Mouse (Mus musculus) thymus, adult 2 months (tissue): Measurements from ENCODE around the gene Erbb3. TPM values are rescaled to one million over a fixed set of nuclear protein-coding genes. Genes with fewer than 3 reads are reported as not detected.
"Not testable (repeated sequence)": the region's sequence is repeated elsewhere in the genome, so short reads cannot be mapped to it uniquely, and the experiment has no call there.

Source experiments
- DNase-seq: peaks from one replicate; pipeline ENCODE4 v3.0.0; 2021
- H3K27ac ChIP-seq: fragments of 200-500 bp; 2 replicates; pipeline ENCODE4 v1.5.1; 2012; ENCODE audit warnings: low read length, control low read depth; ENCODE audit not compliant: control insufficient read depth, insufficient read depth
- H3K27me3 ChIP-seq: fragments of 200-500 bp; 2 replicates; pipeline ENCODE4 v1.6.1; 2012; ENCODE audit warnings: mild to moderate bottlenecking, low read length, moderate library complexity, mixed read lengths; ENCODE audit not compliant: control insufficient read depth, insufficient read depth
- H3K36me3 ChIP-seq: fragments of 200-500 bp; 2 replicates; pipeline ENCODE4 v1.6.1; 2012; ENCODE audit warnings: mild to moderate bottlenecking, low read length, moderate library complexity; ENCODE audit not compliant: control insufficient read depth, insufficient read depth
- H3K4me1 ChIP-seq: fragments of 200-500 bp; replicated peaks from 2 replicates; pipeline ENCODE4 v1.6.1; 2012; ENCODE audit warnings: low read length; ENCODE audit not compliant: control insufficient read depth, insufficient read depth
- H3K4me3 ChIP-seq: fragments of 200-500 bp; 2 replicates; pipeline ENCODE4 v1.5.1; 2012; ENCODE audit warnings: mild to moderate bottlenecking, low read length, control low read depth, moderate library complexity; ENCODE audit not compliant: control insufficient read depth, insufficient read depth
- CTCF ChIP-seq: fragments of 200-500 bp; IDR thresholded peaks from 2 replicates; pipeline ENCODE4 v1.5.1; 2012; ENCODE audit warnings: mild to moderate bottlenecking, control low read depth, low read length, moderate library complexity, borderline replicate concordance; ENCODE audit not compliant: control insufficient read depth, poor library complexity, insufficient read depth; ENCODE audit errors: extremely low read depth
- POLR2A ChIP-seq: fragments of 200-500 bp; IDR thresholded peaks from 2 replicates; pipeline ENCODE4 v1.6.1; 2012; ENCODE audit warnings: mild to moderate bottlenecking, low read length, control low read depth, moderate library complexity; ENCODE audit not compliant: control insufficient read depth, poor library complexity, insufficient read depth; ENCODE audit errors: extremely low read depth
- WGBS: fragments of 180-500 bp; shearing (Covaris S2); methylation state at CpG from one replicate; pipeline ENCODE4 v1.1.7; 2018; 5-methylcytosine and 5-hydroxymethylcytosine counted together
- polyA plus RNA-seq: library from polyadenylated mRNA; depleted of rRNA; stranded (reverse); fragments of >200 nt; gene quantifications from 2 replicates; pipeline ENCODE4 v1.2.3, GENCODE M21; 2012

The Erbb3 gene
- polyA plus RNA-seq, 1 experiment: 2.8 TPM

- H3K36me3 ChIP-seq: peaks cover 14% of the 10 kb centered on the region
- H3K27me3 ChIP-seq: no peaks in the 10 kb centered on the region
- H3K27ac ChIP-seq: no peak overlapping the region
- no peak for DNase-seq
- H3K4me3 ChIP-seq: no peak overlapping the region
- 83% methylated on average over 10 of the region's 10 CpGs for WGBS
- TF ChIP-seq POLR2A: no peak
- no peak for TF ChIP-seq CTCF
- H3K4me1 ChIP-seq: peaks cover 12% of the 10 kb centered on the region
Measured at GRCm38 (mm10) chr10:128627398-128628317, 38.2 kb upstream of the Erbb3 start.

DNA sequence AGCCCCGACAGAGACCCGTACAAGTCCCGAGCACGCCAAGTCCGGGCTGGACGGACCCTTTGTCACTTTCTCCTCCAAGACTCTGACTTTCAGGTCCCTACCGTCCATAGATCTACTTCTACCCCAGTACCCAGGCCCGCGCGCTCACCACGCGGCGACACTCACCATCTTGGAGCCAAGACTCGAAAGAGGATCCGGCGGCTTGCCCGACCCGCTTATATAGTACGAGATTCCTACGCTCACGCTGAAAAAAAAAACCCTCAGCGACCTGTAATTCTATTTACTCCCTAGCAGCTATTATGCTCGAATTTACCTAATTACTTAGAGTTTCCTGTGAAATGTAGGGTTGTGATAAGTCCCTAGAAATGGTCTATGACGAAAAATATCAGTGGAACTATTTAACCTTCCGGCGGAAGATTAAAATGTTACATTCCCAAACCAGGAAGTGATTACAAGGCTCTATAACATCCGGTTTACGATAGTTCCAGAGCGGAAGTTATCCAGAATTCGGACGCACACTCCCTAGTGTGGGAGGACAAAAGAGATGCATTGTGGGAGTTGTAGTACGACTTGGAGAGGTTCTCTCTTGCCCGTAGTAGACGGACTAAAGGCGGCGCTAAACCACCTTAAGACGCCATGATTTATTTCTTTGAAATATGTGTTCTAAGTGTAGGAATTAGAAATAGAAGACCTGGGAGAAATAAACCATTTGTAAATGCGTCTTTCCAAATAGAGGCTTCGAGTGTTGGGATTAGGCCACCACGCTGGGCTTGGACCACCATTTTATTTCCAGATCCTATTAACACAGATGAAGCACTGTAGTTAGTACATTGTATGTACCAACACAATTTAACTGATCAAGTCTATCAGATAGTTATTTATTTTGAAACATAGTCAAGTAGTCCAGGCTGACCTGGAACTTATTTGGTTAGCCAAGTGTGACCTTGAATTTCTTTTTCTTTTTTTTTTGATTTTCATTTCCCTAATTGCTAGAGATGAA is 37.2 kb upstream of the Erbb3 start, which contains the start of gene Rps26:
Gene Rps26 (minus strand): TSS at position 437 of the 1,000 bp plus-strand sequence.
- TF ChIP-seq POLR2A: peak; percentile 92
- TF ChIP-seq CTCF: no peak
- Histone ChIP-seq H3K27ac (no peak within 1 kb of the TSS), H3K4me3 (peak within 1 kb of the TSS; percentile 69), H3K36me3 (peaks cover 14% of the 10 kb centered on the region), H3K4me1 (peaks cover 8% of the 10 kb centered on the region), H3K27me3 (no peaks in the 10 kb centered on the region)
- peak; percentile 86 for DNase-seq
- WGBS: 2% methylated on average over 40 of the region's 40 CpGs

GRCm38 (mm10) chr10:128625287-128625894 is 35.9 kb upstream of the Erbb3 start:
- no peaks in the 10 kb centered on the region for H3K27me3 ChIP-seq
- 43% methylated on average over 7 of the region's 7 CpGs for WGBS
- no peak overlapping the region for H3K27ac ChIP-seq
- no peak for TF ChIP-seq CTCF
- no peak for TF ChIP-seq POLR2A
- peaks cover 14% of the 10 kb centered on the region for H3K36me3 ChIP-seq
- DNase-seq: no peak
- peak overlapping the region; percentile 69 for H3K4me3 ChIP-seq
- H3K4me1 ChIP-seq: peaks cover 6% of the 10 kb centered on the region

DNA sequence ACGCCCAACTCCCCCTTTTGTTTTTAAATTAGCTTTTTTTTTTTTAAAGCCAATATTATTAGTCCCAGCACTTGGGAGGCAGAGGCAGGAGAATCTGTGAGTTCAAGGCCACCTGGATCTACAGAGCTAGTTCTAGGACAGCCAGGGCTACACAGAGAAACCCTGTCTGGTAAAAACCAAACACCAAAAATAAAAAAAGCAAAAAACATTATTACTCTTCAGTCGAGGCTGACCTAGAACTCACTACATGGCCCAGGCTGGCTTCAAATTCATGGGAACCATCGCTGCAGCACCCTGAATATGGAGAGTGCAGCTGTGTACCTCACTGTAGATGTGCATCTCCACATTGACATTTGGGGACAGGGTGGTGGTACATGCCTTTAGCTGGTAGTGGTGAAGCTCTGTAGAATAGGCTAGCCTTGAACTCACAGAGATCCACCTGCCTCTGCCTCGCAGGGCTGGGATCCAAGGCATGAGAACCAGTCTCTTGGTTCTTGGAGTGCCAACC is 33.7 kb upstream of the Erbb3 start:
- H3K4me3 ChIP-seq, H3K27ac ChIP-seq, H3K4me1 ChIP-seq, H3K27me3 ChIP-seq, DNase-seq: not testable (repeated sequence)
- WGBS: 96% methylated on average over 4 of the region's 4 CpGs
- H3K36me3 ChIP-seq: peaks cover 14% of the 10 kb centered on the region

DNA sequence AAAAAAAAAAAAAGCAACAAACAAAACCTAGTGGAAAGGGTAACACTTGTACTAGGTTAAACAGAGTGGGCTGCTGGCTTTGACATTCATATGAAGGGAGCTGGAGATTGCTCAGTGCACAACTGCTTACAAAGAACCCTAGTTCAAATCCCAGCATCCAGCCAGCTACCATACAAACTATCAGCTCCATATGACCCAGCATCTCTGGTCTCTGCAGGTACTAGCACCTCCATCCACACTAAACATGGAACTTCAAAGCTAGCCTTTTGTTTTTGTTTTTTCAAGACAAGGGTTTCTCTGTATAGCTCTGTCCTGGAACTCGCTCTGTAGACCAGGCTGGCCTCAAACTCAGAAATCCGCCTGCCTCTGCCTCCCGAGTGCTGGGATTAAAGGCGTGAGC is 33.2 kb upstream of the Erbb3 start:
- WGBS: 97% methylated on average over 4 of the region's 4 CpGs
- TF ChIP-seq CTCF (no peak), POLR2A (no peak)
- H3K27me3 ChIP-seq: no peaks in the 10 kb centered on the region
- no peak for DNase-seq
- H3K4me1 ChIP-seq: peaks cover 6% of the 10 kb centered on the region
- no peak overlapping the region for H3K4me3 ChIP-seq
- no peak overlapping the region for H3K27ac ChIP-seq
- H3K36me3 ChIP-seq: peaks cover 14% of the 10 kb centered on the region
